Mouse (Mus musculus) frontal cortex, adult (tissue): ENCODE data around the gene Lsm7.
A peak's percentile ranks its signal among the peaks of the same experiment; 100 is the strongest.

ENCODE experiments used
- ATAC-seq: cut with Nextera tagmentation; 2 replicates; pipeline ENCODE4 v1.9.2; 2017; ENCODE audit warnings: mild to moderate bottlenecking, moderate library complexity, mixed read lengths; ENCODE audit not compliant: low TSS enrichment

Lsm7 gene

GRCm38 (mm10) chr10:80813366-80813765 lies 41.6 kb downstream of the Lsm7 start, which contains the start of gene Jsrp1:
Jsrp1 (minus strand) TSS chr10:80813498.
- no peak for ATAC-seq

DNA sequence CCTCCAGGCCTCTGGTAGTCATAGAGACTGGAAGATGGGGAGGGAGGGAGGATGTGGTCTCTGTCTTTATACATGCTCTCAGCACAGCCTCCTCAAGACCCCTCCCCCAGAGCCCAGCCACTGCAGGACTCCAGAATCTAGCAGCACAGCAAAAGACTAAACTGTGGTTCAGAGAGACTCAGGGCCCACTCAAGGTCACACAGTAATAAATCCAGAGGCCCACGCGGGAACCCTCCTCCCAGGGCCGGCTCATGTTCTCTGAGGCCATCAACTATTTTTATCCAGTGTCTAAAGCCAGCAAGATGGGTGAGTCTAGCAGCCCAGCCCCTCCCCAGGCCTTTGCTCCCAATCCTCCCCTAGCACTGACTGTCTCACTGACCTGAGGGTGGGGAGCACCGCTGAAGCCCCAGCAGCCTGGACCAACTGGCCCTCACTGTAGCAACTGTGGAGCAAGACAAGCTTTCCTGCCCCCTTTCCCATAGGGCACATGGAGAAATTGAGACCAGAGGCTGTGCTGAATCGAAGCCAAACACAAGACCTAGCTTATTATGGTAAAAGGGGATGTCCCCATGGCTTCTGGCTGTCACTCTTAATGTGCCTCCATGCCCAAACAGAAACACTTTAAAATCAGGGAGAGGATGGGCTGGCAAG lies 42.5 kb downstream of the Lsm7 start:
- ATAC-seq = no peak

- no peak for ATAC-seq
Observed at GRCm38 (mm10) chr10:80810084-80810483, 44.9 kb downstream of the Lsm7 start.

GRCm38 (mm10) chr10:80808985-80809632 lies 45.9 kb downstream of the Lsm7 start:
- peak; percentile 34; the same call in 1 of the 2 replicates for ATAC-seq

- no peak for ATAC-seq
Observed at GRCm38 (mm10) chr10:80808099-80808984, 46.7 kb downstream of the Lsm7 start.

- peak; percentile 70 for ATAC-seq
Observed at GRCm38 (mm10) chr10:80807057-80807627, 47.9 kb downstream of the Lsm7 start.

DNA sequence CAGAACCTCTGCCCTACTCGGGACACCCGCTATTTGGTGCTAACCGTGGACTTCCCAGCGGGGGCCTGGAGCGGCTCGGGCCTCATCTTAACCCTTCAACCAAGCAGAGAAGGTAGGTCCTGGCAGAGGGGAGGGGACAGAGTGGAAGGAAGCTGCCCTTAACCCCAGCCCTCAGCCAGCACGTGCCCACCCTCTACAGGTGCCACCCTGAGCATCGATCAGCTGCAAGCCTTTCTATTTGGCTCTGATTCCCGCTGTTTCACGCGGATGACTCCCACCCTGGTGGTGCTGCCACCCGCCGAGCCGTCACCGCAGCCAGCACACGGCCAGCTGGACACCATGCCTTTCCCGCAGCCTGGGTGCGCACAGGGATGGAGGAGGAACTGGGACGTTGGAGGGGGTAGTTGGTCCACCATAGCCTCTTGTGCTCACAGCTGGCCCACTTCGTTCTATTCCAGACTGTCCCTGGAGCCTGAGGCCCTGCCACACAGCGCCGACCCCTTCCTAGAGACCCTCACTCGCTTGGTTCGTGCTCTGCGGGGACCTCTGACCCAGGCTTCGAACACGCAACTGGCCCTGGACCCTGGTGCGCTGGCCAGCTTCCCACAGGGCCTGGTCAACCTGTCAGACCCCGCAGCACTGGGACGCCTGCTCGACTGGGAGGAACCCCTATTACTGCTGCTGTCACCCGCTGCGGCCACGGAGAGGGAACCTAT lies 48.5 kb downstream of the Lsm7 start:
- ATAC-seq = peak; percentile 10; the same call in 1 of the 2 replicates

DNA sequence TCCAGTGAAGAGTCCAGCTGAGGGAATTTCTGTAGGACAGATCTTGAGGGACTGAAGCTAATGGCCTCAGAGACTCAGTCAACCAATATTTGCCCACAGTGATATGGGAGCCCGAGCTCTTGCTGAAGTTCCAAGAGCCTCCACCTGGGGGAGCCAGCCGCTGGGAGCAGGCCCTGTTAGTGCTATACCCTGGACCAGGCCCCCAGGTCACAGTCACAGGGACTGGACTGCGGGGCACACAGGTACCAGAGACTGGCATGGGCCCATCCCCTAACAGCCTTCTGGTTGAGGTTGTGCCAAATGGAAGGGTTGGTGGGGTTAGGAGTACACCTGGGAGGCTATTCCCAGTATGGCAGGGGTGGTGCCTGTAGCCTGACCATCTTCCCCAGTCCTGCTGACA lies 49.1 kb downstream of the Lsm7 start:
- peak; percentile 35; the same call in 1 of the 2 replicates for ATAC-seq

DNA sequence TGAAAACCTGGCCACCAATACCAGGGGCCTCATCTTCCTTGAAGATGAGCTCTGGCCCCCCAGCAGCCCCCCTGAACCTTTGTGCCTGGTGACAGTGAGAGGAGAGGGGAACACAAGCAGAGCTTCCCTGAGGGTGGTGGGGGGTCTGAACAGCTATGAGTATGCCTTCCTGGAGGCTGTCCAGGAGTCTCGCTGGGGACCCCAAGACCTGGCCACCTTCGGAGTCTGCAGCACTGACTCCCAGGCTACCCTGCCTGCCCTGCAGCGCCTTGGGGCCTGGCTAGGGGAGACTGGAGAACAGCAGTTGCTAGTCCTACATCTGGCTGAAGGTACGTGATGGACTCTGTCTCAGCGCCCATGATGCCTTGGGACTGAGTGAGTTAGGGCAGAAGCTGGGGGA lies 49.7 kb downstream of the Lsm7 start:
- no peak for ATAC-seq

DNA sequence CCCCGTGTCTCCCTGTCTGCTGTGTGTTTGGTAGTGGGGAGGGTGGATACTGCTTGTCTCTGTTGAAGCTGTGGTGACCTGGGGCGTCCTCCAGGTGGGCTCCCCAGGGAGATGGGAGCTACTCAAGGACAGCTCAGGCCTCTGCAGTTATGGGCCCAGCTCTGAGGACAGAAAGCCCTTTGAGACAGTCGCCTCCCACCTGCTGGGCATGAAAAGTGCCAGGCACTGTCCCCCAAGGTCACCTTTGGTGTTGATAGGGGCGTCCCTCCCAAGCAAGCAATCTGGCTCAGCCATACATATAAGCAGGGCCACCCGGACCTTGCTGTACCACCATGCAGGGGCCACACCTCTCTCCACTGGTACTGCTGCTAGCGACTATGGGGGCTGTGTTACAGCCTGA lies 50.1 kb downstream of the Lsm7 start, which contains the start of gene Amh:
TSS of gene Amh (plus strand) at position 328 of the 400 bp plus-strand sequence.
- no peak for ATAC-seq

DNA sequence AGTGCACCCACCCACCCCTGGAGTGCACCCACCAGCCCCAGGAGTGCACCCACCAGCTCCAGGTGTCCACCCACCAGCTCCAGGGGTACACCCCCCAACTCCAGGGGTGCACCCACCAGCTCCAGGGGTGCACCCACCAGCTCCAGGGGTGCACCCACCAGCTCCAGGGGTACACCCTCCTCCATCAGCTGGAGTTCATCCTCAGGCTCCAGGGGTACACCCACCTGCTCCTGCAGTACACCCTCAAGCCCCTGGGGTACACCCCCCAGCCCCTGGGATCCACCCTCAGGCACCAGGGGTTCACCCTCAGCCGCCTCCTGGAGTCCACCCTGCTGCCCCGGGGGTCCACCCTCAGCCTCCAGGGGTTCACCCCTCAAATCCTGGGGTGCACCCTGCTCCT lies 50.7 kb downstream of the Lsm7 start:
- no peak for ATAC-seq

- ATAC-seq = no peak
Observed at GRCm38 (mm10) chr10:80802996-80803395, 52.0 kb downstream of the Lsm7 start.
